Mouse (Mus musculus) megakaryocyte, embryonic 14.5 days (primary cell): Measurements from ENCODE around the gene Gm48552.

Source experiments
- FLI1 ChIP-seq: IDR thresholded peaks from 2 replicates; pipeline ENCODE4 v1.6.1; 2012; ENCODE audit warnings: low read length, inconsistent platforms, mixed read lengths
- GATA1 ChIP-seq: IDR thresholded peaks from 3 replicates; pipeline ENCODE4 v1.6.1; 2012; ENCODE audit warnings: mixed read lengths, low read length, inconsistent platforms, borderline replicate concordance

DNA sequence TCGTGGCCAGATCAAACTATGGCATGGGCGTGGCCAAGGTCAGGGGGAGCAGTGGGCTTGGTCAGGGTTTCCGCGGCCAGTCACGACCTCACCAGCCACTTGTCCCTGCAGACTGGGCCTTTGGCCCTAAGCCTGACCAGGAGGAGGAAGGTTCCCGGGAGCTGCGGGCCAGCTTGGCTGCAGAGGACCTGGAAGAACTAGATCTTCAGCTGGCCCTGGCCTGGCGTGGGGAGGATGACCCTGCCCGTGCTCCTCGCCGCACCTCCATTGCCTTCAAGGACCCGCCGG lies 1.8 kb downstream of the Gm48552 start:
- no peak for TF ChIP-seq GATA1
- TF ChIP-seq FLI1, result no peak
